Mouse (Mus musculus) mouse embryonic stem cell (cell line): ENCODE data around the gene Tmem104.

Experiments
- in situ Hi-C, 2 experiments: fragments of 300-500 bp; cut with MboI; formaldehyde crosslinking; loops; 1 replicate in 1 of 2; 3 replicates in 1 of 2; pipeline ENCODE4 v1.14.3; 2019 to 2020; ENCODE audit warnings: low sequenced_read_pairs in 2 of 2, low pct_unique_long_range_greater_than_20kb in 1 of 2, mixed read lengths in 1 of 2; ENCODE audit not compliant: unreplicated experiment in 1 of 2

The Tmem104 gene

DNA sequence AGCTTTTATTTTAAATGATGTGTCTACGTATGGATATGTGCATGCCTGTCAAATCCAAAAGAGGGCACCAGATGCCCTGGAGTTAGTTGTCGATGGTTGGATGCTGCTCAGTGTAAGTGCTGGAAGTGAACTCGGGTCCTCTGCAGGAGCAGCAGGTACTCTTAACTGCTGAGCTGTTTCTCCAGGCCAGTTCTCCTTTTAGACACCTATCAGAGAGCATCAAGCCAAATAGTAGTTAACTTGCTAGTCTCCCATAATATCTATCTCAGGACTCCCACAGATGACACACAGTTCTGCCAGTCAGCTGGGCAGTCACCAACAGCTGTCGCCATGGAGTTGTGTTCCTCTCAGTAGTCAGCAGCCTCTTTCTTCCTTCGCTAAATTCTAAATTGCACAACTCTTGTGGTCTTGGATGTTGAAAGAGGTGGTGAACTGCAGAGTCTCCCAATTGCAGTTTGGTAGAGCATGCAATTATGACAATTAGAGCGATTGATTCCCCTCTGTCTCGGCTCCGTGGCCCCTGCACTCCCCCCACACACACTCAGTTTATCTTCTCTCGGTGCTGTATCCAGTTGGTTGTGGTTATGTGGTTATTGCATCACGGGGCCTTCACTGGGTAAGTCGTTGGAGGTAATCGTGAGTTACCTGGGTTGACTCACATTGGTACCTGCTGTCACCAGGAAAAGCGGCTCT, 1.4 kb downstream of the Tmem104 start:
- in situ Hi-C loops = no loop called here

DNA sequence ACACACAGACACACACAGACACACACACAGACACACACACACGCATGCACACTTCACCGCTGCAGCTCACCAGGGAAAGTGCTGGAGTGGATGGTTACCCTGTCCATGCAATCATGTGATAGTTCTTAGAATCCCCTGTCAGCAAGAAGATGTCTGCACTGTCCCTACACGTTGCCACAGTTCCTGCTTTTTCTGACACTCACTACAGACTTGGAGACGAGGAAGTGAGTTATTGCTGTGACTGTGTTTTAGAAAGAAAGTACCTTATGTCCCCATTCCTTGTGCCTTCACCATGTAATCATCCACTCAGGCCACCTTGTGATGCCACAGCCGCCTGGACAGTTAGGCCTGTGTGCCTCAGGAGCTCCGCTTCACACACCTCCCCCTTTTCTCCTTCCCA, 2.0 kb downstream of the Tmem104 start:
- in situ Hi-C loops = no loop called here

DNA sequence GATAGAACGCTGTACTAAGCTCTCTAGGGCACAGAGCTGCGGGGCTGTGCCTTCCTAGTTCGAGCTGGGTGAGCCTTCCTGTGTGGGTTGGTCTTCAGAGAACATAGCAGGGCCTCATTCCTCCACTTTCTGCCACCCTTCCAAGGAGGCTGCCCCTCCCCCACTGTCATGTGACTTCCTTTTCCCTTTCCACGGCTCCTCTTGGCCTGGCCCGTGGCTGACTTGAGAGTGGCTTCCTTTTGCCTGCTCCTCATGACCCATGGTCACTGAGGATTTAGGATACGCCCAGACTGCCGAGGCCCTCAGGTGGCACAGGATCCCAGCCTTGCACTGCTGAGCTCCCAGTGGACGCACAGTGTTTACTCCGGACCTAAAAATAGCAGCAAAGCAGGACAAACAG, 4.9 kb downstream of the Tmem104 start:
- in situ Hi-C loops = no loop called here

DNA sequence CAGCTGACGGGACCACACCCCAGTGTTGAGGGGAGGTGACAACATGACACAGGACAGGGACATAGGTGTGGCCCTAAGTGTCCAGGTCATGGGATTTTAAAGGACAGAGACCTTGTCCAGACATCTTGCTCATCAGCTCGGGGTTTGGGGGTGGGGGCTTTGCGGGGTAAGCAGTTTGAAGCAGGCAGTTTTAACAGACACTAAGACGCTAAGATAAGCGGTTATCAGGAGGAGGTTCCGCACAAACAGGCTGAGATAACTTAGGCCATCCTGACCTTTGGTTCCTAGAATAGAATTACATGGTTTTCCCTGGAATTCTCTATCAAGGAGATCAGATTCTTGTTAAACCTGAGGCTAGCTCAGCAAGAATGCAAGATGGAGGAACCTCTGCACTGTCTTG, 7.4 kb downstream of the Tmem104 start:
- in situ Hi-C loops = no loop called here

DNA sequence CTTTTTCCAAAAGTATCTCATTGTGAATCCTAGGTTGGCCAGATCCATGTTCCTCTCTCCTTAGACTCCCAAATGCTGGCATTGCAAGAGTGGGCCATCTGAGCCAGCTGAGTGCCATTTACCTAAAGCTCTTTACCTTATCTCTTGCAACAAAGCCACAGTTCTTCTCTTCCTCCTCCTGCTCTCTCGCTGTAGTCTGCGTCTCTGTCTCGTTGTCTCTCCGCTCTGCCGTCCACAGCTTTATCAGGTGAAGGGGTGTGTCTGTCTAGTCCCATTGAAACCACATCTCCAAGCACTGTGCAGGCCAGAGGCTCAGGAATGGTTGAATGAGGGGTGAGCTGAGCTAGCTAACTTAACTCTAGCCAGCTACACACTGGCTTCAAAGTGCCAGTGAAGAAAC, 8.6 kb downstream of the Tmem104 start:
- in situ Hi-C loops = no loop called here

DNA sequence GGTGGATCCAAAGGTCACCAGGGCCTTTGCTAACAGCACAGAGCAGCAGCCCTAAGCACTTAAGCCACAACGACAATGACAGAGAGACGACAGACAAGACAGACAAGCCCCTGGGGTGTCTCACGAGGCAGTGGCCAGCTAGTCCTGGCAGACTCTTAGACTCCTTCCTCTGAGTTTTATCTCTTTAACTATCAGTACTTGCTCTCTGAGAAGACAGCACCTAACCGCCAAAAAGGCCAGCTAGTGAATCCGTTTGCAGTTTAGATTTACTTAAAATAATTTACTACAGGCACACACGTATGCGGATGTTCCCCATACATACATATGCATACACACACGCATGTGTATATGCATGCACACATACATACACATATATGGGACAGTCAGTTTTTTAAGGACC, 10.3 kb downstream of the Tmem104 start:
- in situ Hi-C loops = no loop called here

DNA sequence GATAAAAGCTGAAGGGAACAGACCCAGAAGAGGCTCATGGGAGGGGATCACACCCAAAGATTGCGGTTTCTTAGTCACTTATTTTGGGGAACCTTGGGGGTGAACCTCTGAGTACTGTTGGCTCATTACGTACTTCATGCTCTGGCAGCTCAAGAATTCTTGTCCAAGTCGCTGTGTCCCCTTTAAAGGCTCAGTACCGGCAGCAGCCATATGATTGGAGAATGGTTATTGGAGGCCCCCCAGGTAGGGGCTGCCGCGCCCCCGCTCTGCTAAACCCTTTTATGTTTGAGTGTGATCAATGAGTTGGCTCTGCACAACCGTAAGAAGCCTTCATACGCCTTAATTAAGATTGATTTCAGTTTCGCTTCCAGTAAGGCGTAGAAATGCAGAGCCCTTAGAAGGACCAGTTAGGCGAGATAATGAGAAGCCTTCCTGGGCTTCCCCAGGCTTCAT, 11.7 kb downstream of the Tmem104 start:
- in situ Hi-C loops = no loop called here

DNA sequence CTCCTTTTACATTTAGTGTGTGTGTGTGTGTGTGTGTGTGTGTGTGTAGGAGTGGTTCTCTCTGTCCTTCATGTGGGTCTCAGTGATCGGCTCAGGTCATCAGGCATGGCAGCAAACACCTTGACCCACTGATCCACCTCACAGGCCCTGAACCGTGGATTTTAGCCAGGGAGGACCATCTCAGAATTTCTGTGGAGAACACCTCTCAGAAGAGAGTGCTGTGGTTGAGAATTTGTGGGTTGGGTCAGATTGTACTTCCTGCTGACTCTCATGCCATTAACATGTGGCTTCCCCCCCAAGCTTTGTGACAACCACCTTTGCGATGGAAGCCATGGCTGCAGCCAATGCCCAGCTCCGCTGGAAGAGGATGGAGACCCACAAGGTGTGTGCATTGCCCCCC, 13.2 kb downstream of the Tmem104 start:
- in situ Hi-C loops = loop anchor here in 1 of 2 experiments (5.0 kb wide), 1 partner anchor 72 kb away; no protein-coding TSS in a partner anchor

DNA sequence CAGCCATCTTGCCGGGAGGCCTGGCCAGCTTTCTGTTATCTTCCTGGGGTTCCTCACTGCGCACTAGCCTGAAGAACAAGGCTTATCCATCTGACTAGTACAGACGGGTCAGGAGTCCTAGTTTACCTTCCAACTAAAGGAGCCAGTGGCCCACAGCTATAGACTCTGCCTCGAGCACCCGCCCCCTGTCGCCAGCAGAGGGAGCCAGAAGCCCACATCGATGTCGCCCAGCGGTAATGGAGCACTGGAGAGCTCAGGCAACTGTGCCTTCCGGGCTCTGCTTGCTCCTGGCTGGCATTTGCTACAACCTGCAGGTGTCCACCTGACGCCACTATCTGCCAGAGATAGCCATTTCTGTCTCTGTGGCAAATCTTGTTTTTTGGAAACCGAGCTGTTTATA, 15.0 kb downstream of the Tmem104 start:
- in situ Hi-C loops = loop anchor here in 1 of 2 experiments (5.0 kb wide), 1 partner anchor 70 kb away; no protein-coding TSS in a partner anchor

DNA sequence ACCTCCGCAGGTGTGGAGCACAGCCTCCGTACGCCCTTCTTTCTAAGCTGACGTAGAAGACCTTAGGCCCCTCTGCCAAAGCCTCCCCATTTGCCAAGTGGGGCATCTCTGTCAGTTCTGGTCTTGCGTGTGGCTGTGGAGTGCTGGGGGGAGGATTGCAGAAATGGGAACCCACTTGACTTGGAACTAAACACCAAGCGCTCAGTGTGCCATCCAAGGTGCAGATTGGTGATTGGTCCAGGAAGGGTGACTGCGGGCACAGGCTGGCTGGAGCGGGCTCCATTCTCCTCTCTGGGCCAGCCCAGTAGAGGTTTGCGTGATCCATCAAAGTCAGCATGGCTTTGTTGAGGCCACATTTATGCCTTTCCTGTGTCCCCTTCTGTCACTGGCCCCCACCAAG, 15.5 kb downstream of the Tmem104 start:
- in situ Hi-C loops = loop anchor here in 1 of 2 experiments (5.0 kb wide), 1 partner anchor 70 kb away; no protein-coding TSS in a partner anchor

DNA sequence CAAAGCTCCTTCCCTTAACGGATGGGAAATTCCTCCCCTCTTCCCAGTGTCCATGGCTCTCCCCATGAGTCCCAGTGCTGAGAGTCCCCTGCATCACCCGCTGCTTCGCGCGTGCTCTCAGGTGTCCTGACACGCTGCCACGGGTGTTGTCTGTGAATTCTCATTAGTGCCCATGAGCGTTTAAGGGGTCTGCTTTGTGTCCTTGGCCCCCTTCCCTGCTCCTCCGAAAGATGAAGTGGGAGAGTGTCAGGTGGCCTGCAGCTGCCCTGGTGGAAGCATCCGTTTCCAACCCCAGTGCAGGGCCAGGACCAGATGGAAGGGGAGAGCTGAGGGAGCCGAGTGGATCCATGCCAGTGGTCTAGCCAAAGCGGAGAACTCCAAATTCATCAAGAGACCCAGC, 20.8 kb downstream of the Tmem104 start:
- in situ Hi-C loops = loop anchor here in 1 of 2 experiments (5.0 kb wide), 1 partner anchor 54 kb away; no protein-coding TSS in a partner anchor

DNA sequence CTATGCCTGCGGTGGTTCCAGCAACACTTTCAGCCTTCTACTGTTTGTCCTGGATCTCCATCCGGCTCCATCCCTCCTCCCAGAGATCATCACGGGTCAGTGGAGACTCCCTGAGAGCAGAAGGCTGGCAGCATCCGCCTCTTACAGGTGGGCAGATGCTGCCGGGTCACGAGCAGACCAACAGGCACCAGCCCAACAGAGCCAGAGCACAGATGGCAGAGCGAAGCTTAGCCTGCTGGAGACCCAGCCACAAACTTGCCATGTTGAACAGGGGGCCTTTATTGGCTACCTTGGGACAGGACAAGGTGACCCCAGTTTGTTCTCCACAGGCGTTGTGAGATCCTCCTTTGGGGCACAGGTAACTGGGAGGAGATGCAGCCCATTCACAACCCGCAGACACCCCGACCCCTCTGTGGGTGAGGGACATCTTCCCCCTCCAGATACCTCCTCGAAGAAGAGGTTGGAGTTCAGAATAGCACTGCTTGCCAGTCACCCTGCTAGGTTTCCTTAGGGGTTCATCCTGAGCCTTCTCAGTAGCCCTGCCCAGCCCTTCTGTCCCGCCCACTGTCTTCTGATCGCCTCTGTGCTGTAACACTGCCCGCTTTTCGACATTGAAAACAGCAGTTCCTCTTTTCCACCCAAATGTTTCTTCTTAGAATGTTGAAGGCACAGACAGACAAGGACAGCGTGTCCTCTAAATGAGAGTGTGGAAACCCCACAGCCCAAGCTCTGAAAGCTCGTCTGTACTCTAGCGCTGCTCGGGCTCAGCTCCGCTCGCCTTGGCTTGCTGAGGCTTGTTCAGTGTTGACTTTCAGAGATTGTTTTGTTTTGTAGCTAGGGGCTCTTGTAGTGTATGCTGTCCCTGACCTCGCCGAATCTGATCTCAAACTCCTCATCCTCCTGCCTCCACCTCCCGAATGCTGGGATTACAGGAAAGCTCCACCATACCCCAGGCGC, 21.8 kb downstream of the Tmem104 start:
- in situ Hi-C loops = loop anchor here in 1 of 2 experiments (5.0 kb wide), 1 partner anchor 53 kb away; no protein-coding TSS in a partner anchor

DNA sequence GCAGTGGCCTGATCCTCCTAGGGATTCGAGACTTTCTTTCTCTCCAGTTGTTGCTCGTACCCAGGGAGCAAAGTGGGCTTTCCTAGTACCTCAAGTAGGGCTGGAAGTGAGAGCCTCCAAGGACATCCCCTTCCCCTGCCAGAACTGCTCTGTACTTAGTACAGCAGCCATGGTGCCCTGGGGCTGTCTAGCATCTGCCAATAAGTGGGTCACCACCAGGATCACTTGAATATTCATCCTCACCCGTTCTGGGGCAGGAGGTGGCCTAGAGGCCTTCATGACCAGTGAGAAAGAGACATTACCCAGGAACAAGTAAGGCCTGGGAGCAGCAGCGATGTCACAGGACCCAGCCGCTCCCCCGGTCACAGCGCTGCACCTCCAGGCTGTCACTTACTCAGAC, 22.7 kb downstream of the Tmem104 start:
- in situ Hi-C loops = loop anchor here in 1 of 2 experiments (5.0 kb wide), 1 partner anchor 52 kb away; no protein-coding TSS in a partner anchor

DNA sequence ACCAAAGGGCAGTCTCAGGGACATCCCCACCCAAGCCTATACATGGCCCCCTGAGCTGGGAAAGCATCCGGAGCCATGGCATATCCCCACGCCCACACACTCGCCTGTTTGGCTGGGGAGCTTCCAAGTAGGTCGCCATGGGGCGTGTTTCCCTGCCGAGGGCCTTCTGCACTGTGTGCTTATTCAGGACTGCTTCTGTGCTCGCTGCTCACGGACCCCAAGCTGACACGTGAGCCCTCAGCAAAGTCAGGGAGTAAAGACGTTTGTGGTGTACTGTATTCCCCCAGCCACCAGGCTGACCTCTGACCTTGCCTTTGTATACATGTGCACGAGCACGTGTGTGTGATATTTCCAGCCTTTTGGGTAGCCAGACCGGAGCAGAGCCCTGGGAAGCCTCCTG, 24.8 kb downstream of the Tmem104 start:
- in situ Hi-C loops = no loop called here

DNA sequence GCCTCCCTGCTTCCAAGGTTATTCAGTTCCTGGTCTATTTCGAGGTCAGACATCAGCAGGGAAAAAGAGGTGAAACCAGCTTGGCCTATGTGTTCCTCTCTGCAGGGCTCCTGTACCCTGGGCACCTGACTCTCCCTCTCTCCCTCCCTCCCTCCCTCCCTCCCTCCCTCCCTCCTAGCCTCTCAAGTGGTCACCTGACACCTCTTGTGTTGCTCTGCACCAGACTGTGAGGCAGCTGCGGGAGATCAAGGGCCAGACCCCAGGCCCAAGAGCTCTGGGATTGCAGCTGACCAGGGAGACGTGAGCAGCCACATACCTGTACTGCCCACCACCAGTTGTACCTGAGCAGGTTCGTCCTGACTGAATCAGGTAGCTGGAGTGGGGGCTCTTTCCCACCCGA, 27.8 kb downstream of the Tmem104 start:
- in situ Hi-C loops = no loop called here

DNA sequence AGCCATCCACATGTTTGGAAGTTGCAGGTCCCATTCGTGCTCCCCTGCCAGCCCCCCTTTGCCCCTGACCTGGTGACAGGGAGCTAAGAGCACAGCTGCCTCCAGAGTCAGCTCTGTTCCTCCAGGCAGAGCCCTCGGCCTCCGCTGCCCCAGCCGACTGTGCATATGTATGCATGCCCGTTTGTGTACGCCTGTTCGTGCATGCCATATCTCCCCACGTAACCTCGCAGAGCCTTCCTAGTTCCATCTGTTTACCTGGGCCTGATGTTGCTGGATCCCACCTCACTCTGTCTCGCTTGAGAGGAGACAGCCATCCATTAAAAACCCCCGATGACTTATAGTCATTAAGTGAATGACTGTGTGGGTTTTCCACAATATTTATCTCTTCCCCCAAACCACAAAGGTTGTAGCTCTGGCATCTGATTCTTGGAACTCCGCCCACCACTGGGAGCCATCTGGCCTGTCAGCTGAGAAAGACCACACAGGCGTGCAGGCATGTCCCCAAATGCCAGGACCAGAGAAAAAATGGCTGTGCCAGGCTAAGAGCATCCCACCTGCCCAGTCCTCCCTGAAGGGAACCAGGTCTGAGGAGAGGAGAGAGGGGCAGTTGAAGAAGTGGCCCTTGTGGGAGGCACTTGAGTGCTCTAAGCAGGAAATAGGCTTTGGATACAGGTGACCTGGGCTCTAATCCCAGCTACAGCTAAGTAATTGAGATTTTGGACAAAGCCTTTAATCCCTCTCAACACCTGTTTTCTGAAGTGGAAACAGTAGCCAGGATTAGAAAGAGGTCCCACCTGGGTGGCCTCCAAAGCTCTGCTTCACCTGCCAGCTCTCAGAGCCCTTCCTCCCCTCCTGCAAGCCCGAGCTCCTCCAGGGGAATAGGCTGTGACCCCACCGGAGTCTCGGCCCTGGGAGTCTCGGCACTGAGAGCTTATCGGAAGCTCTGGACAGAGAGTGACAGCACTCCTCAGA, 30.4 kb downstream of the Tmem104 start:
- in situ Hi-C loops = no loop called here

DNA sequence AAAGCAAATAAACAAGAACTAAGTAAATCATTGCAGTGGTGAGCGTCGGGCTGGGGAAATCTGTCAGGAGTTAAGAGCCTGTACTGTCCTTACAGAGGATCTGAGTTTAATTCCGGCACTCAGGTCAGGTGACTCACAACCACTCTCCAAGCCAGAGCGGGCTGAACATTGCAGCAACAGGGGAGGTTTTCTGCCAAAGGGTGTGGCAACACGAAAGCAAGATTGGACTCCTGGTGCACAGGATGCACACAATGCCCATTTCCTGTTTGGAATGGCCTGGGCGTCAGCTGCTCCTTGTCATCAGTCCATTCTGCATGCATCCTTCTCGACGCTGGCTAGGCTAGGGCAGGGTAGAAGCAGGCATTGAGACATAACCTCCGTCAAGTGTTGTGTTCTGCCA, 32.0 kb downstream of the Tmem104 start:
- in situ Hi-C loops = no loop called here

DNA sequence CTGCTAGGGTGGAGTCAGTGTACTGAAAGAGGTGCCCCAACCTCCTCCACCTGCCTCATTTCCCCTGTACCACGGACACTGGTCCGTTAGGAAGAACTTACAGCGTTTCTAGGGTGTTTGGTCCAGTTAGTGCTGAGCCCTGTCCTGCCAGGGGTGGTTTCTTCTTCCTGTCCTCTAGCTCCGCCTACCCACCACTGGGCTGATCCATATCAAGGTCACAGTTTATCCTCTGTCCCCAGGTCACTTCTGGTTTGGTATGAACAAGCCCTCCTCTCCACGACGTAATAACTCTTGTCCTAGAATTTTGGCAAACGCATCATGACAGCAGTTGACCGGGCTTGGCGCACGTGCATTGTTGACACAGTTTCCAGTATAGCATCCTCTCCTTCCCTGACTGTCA, 32.4 kb downstream of the Tmem104 start:
- in situ Hi-C loops = no loop called here
